Mouse (Mus musculus): Measurements from ENCODE around the gene Slc38a2. TPM values are rescaled to one million over a fixed set of nuclear protein-coding genes. Genes with fewer than 3 reads are reported as not detected.

Gene Slc38a2
- total and polyA plus RNA-seq, 2 experiments from 2014 or later: 79.4 to 90.9 TPM

GRCm38 (mm10) chr15:96640291-96640985, 59.1 kb downstream of the Slc38a2 start:
- Histone ChIP-seq H3K4me1 (ENCODE audit: insufficient read depth, low read length) (peaks cover 16% of the 10 kb centered on the region), H3K9ac (replicated peaks; ENCODE audit: low read length, poor library complexity, severe bottlenecking) (peak overlapping the region; percentile 100), H3K27me3 (ENCODE audit: insufficient read depth, low read length) (no peaks in the 10 kb centered on the region), H3K27ac (ENCODE audit: low read depth, low read length) (peak overlapping the region; percentile 100), H3K36me3 (ENCODE audit: insufficient read depth, low read length) (no peaks in the 10 kb centered on the region), H3K4me2 (ENCODE audit: low read depth, low read length, poor library complexity, severe bottlenecking) (peak overlapping the region; percentile 88), H3K9me3 (ENCODE audit: low read length) (no peaks in the 10 kb centered on the region), H3K4me3 (ENCODE audit: low read depth, low read length) (peak overlapping the region; percentile 82)
- TF ChIP-seq CTCF (IDR thresholded peaks at IDR 0.05): no peak
- DNase-seq (ENCODE audit: low spot score) (peak; percentile 74), ATAC-seq (ENCODE audit: low FRiP score) (peak; percentile 41; the same call in 1 of the 2 replicates)
- 5% methylated on average over 16 of the region's 16 CpGs for WGBS

GRCm38 (mm10) chr15:96639630-96640029, 59.9 kb downstream of the Slc38a2 start:
- Histone ChIP-seq H3K36me3 (ENCODE audit: insufficient read depth, low read length) (no peaks in the 10 kb centered on the region), H3K4me1 (ENCODE audit: insufficient read depth, low read length) (peaks cover 16% of the 10 kb centered on the region), H3K9me3 (ENCODE audit: low read length) (no peaks in the 10 kb centered on the region), H3K4me3 (ENCODE audit: low read depth, low read length) (peak overlapping the region; percentile 82), H3K9ac (replicated peaks; ENCODE audit: low read length, poor library complexity, severe bottlenecking) (peak overlapping the region; percentile 100; the same call in 1 of the 2 replicates), H3K27me3 (ENCODE audit: insufficient read depth, low read length) (no peaks in the 10 kb centered on the region), H3K4me2 (ENCODE audit: low read depth, low read length, poor library complexity, severe bottlenecking) (peak overlapping the region; percentile 88), H3K27ac (ENCODE audit: low read depth, low read length) (no peak overlapping the region; the same call in 1 of the 2 replicates)
- ATAC-seq (ENCODE audit: low FRiP score) (no peak), DNase-seq (ENCODE audit: low spot score) (no peak)
- WGBS: 41% methylated on average over 8 of the region's 8 CpGs
- no peak for TF ChIP-seq CTCF (IDR thresholded peaks at IDR 0.05)

GRCm38 (mm10) chr15:96638656-96639055, 60.9 kb downstream of the Slc38a2 start:
- no peak for ATAC-seq (ENCODE audit: low FRiP score)
- WGBS: 82% methylated on average over 2 of the region's 2 CpGs
- H3K9ac ChIP-seq (replicated peaks; ENCODE audit: low read length, poor library complexity, severe bottlenecking): no peak overlapping the region

GRCm38 (mm10) chr15:96638173-96638572, 61.4 kb downstream of the Slc38a2 start:
- H3K27ac ChIP-seq (ENCODE audit: low read depth, low read length): no peak overlapping the region
- DNase-seq (ENCODE audit: low spot score) (no peak), ATAC-seq (ENCODE audit: low FRiP score) (no peak)
- no peaks in the 10 kb centered on the region for H3K36me3 ChIP-seq (ENCODE audit: insufficient read depth, low read length)
- TF ChIP-seq CTCF (IDR thresholded peaks at IDR 0.05): no peak
- peak overlapping the region; percentile 20; the same call in 1 of the 2 replicates for H3K4me2 ChIP-seq (ENCODE audit: low read depth, low read length, poor library complexity, severe bottlenecking)
- WGBS: 70% methylated on average over 10 of the region's 10 CpGs
- H3K27me3 ChIP-seq (ENCODE audit: insufficient read depth, low read length): no peaks in the 10 kb centered on the region
- H3K4me3 ChIP-seq (ENCODE audit: low read depth, low read length): no peak overlapping the region
- no peaks in the 10 kb centered on the region for H3K9me3 ChIP-seq (ENCODE audit: low read length)
- H3K4me1 ChIP-seq (ENCODE audit: insufficient read depth, low read length): peaks cover 16% of the 10 kb centered on the region
- no peak overlapping the region for H3K9ac ChIP-seq (replicated peaks; ENCODE audit: low read length, poor library complexity, severe bottlenecking)

More at GRCm38 (mm10) chr15:96638656-96639055, 60.9 kb downstream of the Slc38a2 start:
- Histone ChIP-seq H3K4me3 (ENCODE audit: low read depth, low read length) (peak overlapping the region; percentile 82; the same call in 1 of the 2 replicates), H3K27ac (ENCODE audit: low read depth, low read length) (no peak overlapping the region), H3K4me1 (ENCODE audit: insufficient read depth, low read length) (peaks cover 16% of the 10 kb centered on the region), H3K36me3 (ENCODE audit: insufficient read depth, low read length) (no peaks in the 10 kb centered on the region), H3K9me3 (ENCODE audit: low read length) (no peaks in the 10 kb centered on the region), H3K4me2 (ENCODE audit: low read depth, low read length, poor library complexity, severe bottlenecking) (peak overlapping the region; percentile 88), H3K27me3 (ENCODE audit: insufficient read depth, low read length) (no peaks in the 10 kb centered on the region)
- no peak for TF ChIP-seq CTCF (IDR thresholded peaks at IDR 0.05)
- peak; percentile 43 for DNase-seq (ENCODE audit: low spot score)

Other genes starting within 250 kb of the Slc38a2 start
- 27.7 and 30.7 TPM in 2 replicates for gene Scaf11, start 238.9 kb downstream of the Slc38a2 start, total RNA-seq (2014; rRNA removed)
- gene Scaf11, start 238.9 kb downstream of the Slc38a2 start, polyA plus RNA-seq (2015; fragmentation: Nextera tagmentation; extraction: Ambion mirVana): 35.0 and 41.7 TPM in 2 replicates
- 75.2 and 90.4 TPM in 2 replicates for gene Slc38a1, start 56.8 kb downstream of the Slc38a2 start, total RNA-seq (2014; rRNA removed)
- 76.1 and 91.2 TPM in 2 replicates for gene Slc38a1, start 56.8 kb downstream of the Slc38a2 start, polyA plus RNA-seq (2015; fragmentation: Nextera tagmentation; extraction: Ambion mirVana)